18 mouse cellular contexts compared by ENCODE assay signal in the genomic region with DNA sequence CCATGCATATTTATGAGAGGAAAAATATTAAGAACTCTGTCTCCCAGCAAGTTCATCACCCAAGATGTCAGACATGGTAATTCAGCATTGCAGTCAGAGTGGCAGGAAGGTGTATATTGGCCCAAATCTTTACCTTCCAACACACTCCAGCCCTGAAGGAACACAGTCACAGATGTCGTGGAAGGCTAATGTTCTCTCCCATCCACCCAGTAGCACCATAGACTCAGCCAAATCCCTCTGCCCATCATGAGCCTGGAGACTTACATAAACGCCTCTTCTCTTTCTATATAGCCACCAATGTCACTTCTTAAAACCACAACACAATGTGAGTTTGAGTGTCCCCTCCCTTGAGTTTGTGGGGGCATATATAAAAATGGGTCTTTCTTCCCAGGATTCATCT.
A peak's percentile ranks its signal among the peaks of the same experiment; 100 is the strongest.
DNase-seq lines count a peak whose midpoint lies in the region.
"Had no signal": no experiment of that assay in that cellular context is flagged by ENCODE, and none has a peak within 500 bp of the region (broad histone marks: within the 10 kb centered on the region; RNA-seq: fewer than 3 reads in every experiment).

No protein-coding gene starts in this region.

- DNase-seq in frontal cortex, postnatal 36 days (ENCODE audit: low spot score in 2 of 2), result peak; percentile 30 to 63
- no peak for DNase-seq in frontal cortex, postnatal 25 days (ENCODE audit: low spot score in 2 of 2)
- peak; percentile 24 for DNase-seq in left cerebral cortex, adult 11 months (ENCODE audit: low spot score)
- no peak for DNase-seq in left cerebral cortex, postnatal 4 days
- DNase-seq in right cerebral cortex, adult 2 months (ENCODE audit: low spot score in 2 of 2), result peak; percentile 31 to 42
- DNase-seq in right cerebral cortex, postnatal 10 days (ENCODE audit: low spot score in 2 of 2), result no peak
- peak; percentile 74 for DNase-seq in telencephalon, adult 2 months (ENCODE audit: low read depth, low spot score)
- no peak for DNase-seq in urinary bladder, postnatal 10 days (ENCODE audit: low spot score)
- DNase-seq: adrenal gland, adult 2 months; adrenal gland, postnatal 14 days; cerebellum, adult 18-20 months; cerebellum, adult 9-10 months; cerebellum, postnatal 14 days; gastrocnemius, adult 2 months; gastrocnemius, postnatal 14 days; heart, adult 18-20 months; heart, postnatal 14 days; heart, postnatal 4 days had no signal

- intact Hi-C loops in left cerebral cortex, postnatal 4 days (cut with DNase I), result no loop called here

Comparison
In these comparisons a context has a peak if more than half of its experiments do, and no peak if none do; other contexts are left out.
1. DNase-seq: peak in frontal cortex, postnatal 36 days (2 of 2), left cerebral cortex, adult 11 months (single experiment), right cerebral cortex, adult 2 months (2 of 2) and telencephalon, adult 2 months (single experiment); none in frontal cortex, postnatal 25 days (0 of 2), left cerebral cortex, postnatal 4 days (single experiment), right cerebral cortex, postnatal 10 days (0 of 2) and urinary bladder, postnatal 10 days (single experiment).